Mouse (Mus musculus) forebrain, embryonic 14.5 days (tissue): ENCODE results near the gene Arhgap21. TPM values are rescaled to one million over a fixed set of nuclear protein-coding genes. Genes with fewer than 3 reads are reported as not detected.

Experiments used
- ATAC-seq: fragments of 200-750 bp; cut with Nextera tagmentation; 2 replicates; pipeline ENCODE4 v1.8.0; 2017; ENCODE audit warnings: mild to moderate bottlenecking, moderate library complexity
- DNase-seq: peaks from one replicate; pipeline ENCODE4 v3.0.0-alpha.2; 2015; ENCODE audit warnings: low spot score
- H3K27ac ChIP-seq: fragments of 300-500 bp; sonication (generic); 2 replicates; pipeline ENCODE4 v1.5.1; 2014; ENCODE audit warnings: low read depth, mild to moderate bottlenecking, control low read depth, low read length, moderate library complexity
- H3K27me3 ChIP-seq: fragments of 300-500 bp; sonication (generic); replicated peaks from 2 replicates; pipeline ENCODE4 v1.6.1; 2014; ENCODE audit warnings: low read length, control low read depth, mixed read lengths; ENCODE audit not compliant: control insufficient read depth, insufficient read depth
- H3K36me3 ChIP-seq: fragments of 300-500 bp; sonication (generic); 2 replicates; pipeline ENCODE4 v1.6.1; 2014; ENCODE audit warnings: low read length, control low read depth; ENCODE audit not compliant: control insufficient read depth, insufficient read depth
- H3K4me1 ChIP-seq: fragments of 300-500 bp; sonication (generic); 2 replicates; pipeline ENCODE4 v1.6.1; 2014; ENCODE audit warnings: antibody characterized with exemption, low read length, control low read depth; ENCODE audit not compliant: control insufficient read depth, insufficient read depth
- H3K4me2 ChIP-seq: fragments of 300-500 bp; sonication (generic); 2 replicates; pipeline ENCODE4 v1.6.1; 2014; ENCODE audit warnings: mild to moderate bottlenecking, control low read depth, low read length
- H3K4me3 ChIP-seq: fragments of 300-500 bp; sonication (generic); 2 replicates; pipeline ENCODE4 v1.5.1; 2014; ENCODE audit warnings: low read depth, low read length, control low read depth
- H3K9ac ChIP-seq: fragments of 300-500 bp; sonication (generic); 2 replicates; pipeline ENCODE4 v1.6.1; 2014; ENCODE audit warnings: mild to moderate bottlenecking, low read length, control low read depth, moderate library complexity
- H3K9me3 ChIP-seq: fragments of 300-500 bp; sonication (generic); replicated peaks from 2 replicates; pipeline ENCODE4 v1.6.1; 2016; ENCODE audit warnings: low read length, control low read depth, mixed read lengths; ENCODE audit not compliant: control insufficient read depth
- WGBS: fragments of 180-500 bp; shearing (Covaris S2); extraction: QIAGEN DNeasy Blood & Tissue Kit; methylation state at CpG from one replicate; pipeline ENCODE4 v1.1.7; 2014; 5-methylcytosine and 5-hydroxymethylcytosine counted together
- polyA plus RNA-seq: library from polyadenylated mRNA; unstranded; fragments of >200 nt; fragmentation: Nextera tagmentation; extraction: Ambion mirVana; gene quantifications from 2 replicates; pipeline ENCODE4 v1.2.1, GENCODE M21; 2014

Arhgap21 gene
- polyA plus RNA-seq, 1 experiment from 2014 or later, result 34.0 TPM

- Histone ChIP-seq H3K27me3 (no peaks in the 10 kb centered on the region), H3K9ac (peak overlapping the region; percentile 100), H3K27ac (peak overlapping the region; percentile 100), H3K4me1 (peaks cover 8% of the 10 kb centered on the region), H3K4me3 (peak overlapping the region; percentile 97), H3K36me3 (no peaks in the 10 kb centered on the region), H3K4me2 (peak overlapping the region; percentile 85), H3K9me3 (no peaks in the 10 kb centered on the region)
- under 1% methylated on average over 49 of the region's 49 CpGs for WGBS
- peak; percentile 96 for ATAC-seq
- DNase-seq, result peak; percentile 99
These were observed 820 bp upstream of the Arhgap21 start for GRCm38 (mm10) chr2:20969201-20970200.

GRCm38 (mm10) chr2:20967646-20968351 lies 882 bp downstream of the Arhgap21 start:
- H3K36me3 ChIP-seq, result no peaks in the 10 kb centered on the region
- DNase-seq (peak; percentile 63), ATAC-seq (no peak; the same call in 1 of the 2 replicates)
- peak overlapping the region; percentile 97 for H3K4me3 ChIP-seq
- H3K9me3 ChIP-seq, result no peaks in the 10 kb centered on the region
- H3K27me3 ChIP-seq, result no peaks in the 10 kb centered on the region
- WGBS, result under 1% methylated on average over 54 of the region's 57 CpGs
- H3K4me2 ChIP-seq, result peak overlapping the region; percentile 85
- H3K27ac ChIP-seq, result peak overlapping the region; percentile 100
- H3K9ac ChIP-seq, result peak overlapping the region; percentile 100
- peaks cover 18% of the 10 kb centered on the region for H3K4me1 ChIP-seq

GRCm38 (mm10) chr2:20967101-20967645 lies 1.5 kb downstream of the Arhgap21 start:
- Histone ChIP-seq H3K9ac (peak overlapping the region; percentile 100), H3K4me1 (peaks cover 24% of the 10 kb centered on the region), H3K4me2 (peak overlapping the region; percentile 85), H3K9me3 (no peaks in the 10 kb centered on the region), H3K27me3 (no peaks in the 10 kb centered on the region), H3K4me3 (peak overlapping the region; percentile 97), H3K27ac (peak overlapping the region; percentile 100), H3K36me3 (no peaks in the 10 kb centered on the region)
- WGBS, result under 1% methylated on average over 13 of the region's 13 CpGs
- no peak for ATAC-seq
- peak; percentile 61 for DNase-seq

GRCm38 (mm10) chr2:20966176-20967100 lies 2.2 kb downstream of the Arhgap21 start:
- peak overlapping the region; percentile 97 for H3K4me3 ChIP-seq
- no peaks in the 10 kb centered on the region for H3K36me3 ChIP-seq
- H3K27me3 ChIP-seq, result no peaks in the 10 kb centered on the region
- ATAC-seq (no peak), DNase-seq (no peak)
- 12% methylated on average over 18 of the region's 18 CpGs for WGBS
- peak overlapping the region; percentile 85 for H3K4me2 ChIP-seq
- H3K9ac ChIP-seq, result peak overlapping the region; percentile 100
- peaks cover 31% of the 10 kb centered on the region for H3K4me1 ChIP-seq
- H3K27ac ChIP-seq, result peak overlapping the region; percentile 100
- no peaks in the 10 kb centered on the region for H3K9me3 ChIP-seq

GRCm38 (mm10) chr2:20965361-20965760 lies 3.3 kb downstream of the Arhgap21 start:
- Histone ChIP-seq H3K4me3 (peak overlapping the region; percentile 97), H3K9ac (peak overlapping the region; percentile 100), H3K36me3 (no peaks in the 10 kb centered on the region), H3K27me3 (no peaks in the 10 kb centered on the region), H3K9me3 (no peaks in the 10 kb centered on the region), H3K4me2 (peak overlapping the region; percentile 85), H3K27ac (no peak overlapping the region), H3K4me1 (peaks cover 38% of the 10 kb centered on the region)
- ATAC-seq (no peak), DNase-seq (no peak)
- 58% methylated on average over 3 of the region's 3 CpGs for WGBS

GRCm38 (mm10) chr2:20964461-20964860 lies 4.2 kb downstream of the Arhgap21 start:
- Histone ChIP-seq H3K36me3 (no peaks in the 10 kb centered on the region), H3K9ac (peak overlapping the region; percentile 43; the same call in 1 of the 2 replicates), H3K27me3 (no peaks in the 10 kb centered on the region), H3K4me3 (peak overlapping the region; percentile 97), H3K27ac (no peak overlapping the region), H3K4me1 (peaks cover 43% of the 10 kb centered on the region), H3K4me2 (peak overlapping the region; percentile 85), H3K9me3 (no peaks in the 10 kb centered on the region)
- no peak for ATAC-seq
- DNase-seq, result no peak

GRCm38 (mm10) chr2:20963226-20963805 lies 5.4 kb downstream of the Arhgap21 start:
- ATAC-seq, result no peak
- peaks cover 48% of the 10 kb centered on the region for H3K4me1 ChIP-seq

More at GRCm38 (mm10) chr2:20963226-20963805, 5.4 kb downstream of the Arhgap21 start:
- no peaks in the 10 kb centered on the region for H3K27me3 ChIP-seq
- H3K9me3 ChIP-seq, result no peaks in the 10 kb centered on the region
- peak overlapping the region; percentile 13; the same call in 1 of the 2 replicates for H3K4me3 ChIP-seq
- peak overlapping the region; percentile 4 for H3K9ac ChIP-seq
- no peak for DNase-seq
- peak overlapping the region; percentile 14; the same call in 1 of the 2 replicates for H3K27ac ChIP-seq
- peak overlapping the region; percentile 39 for H3K4me2 ChIP-seq
- 73% methylated on average over 5 of the region's 5 CpGs for WGBS
- no peaks in the 10 kb centered on the region for H3K36me3 ChIP-seq
